Mouse (Mus musculus): ENCODE measurements around the gene Cbr4.

DNA sequence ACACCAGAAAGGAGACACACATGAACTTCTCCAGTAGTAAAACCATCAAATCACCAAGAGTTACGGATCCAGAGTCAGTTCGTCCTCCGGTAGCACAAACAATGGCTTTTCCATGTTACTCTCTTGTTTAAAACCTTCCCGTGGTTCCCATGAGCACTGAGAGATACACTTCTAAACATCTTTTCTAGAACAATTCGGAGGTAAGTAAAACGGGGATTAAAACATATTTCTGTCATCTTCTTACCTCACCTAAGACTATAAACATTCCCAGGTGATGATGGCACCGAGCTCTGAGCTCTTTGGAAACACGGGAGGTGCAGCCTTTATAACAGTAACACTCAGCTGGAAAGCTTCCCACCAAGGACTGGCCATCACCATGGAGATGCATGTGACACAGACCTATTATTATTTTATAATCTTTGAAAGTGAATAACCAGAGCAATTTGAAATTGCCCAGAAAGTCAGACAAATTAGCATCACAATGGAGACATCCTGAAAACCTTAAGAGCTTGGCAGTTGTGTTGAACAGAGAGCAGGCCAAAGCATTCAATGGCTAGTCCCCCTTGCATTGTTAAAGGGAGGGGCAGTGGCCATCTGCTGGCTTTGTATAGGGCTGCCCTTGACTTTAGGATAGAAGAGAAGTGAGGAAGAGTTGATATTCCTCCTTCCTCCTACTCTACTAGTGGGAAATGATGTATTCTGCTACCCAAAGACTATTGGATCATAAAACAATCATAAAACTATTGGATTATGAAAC lies 29.4 kb downstream of the Cbr4 start:
- TF ChIP-seq CTCF (IDR thresholded peaks at IDR 0.05; ENCODE audit: borderline replicate concordance, extremely low read depth, insufficient read depth, insufficient read length) = no peak
- no peak for TF ChIP-seq POLR2A (IDR thresholded peaks at IDR 0.05; ENCODE audit: borderline replicate concordance, extremely low read depth, insufficient read depth, insufficient read length, poor library complexity, severe bottlenecking)
